Mouse (Mus musculus) layer of hippocampus, postnatal 36 days (tissue): ENCODE data around the gene Vmn1r223. TPM values are rescaled to one million over a fixed set of nuclear protein-coding genes. Genes with fewer than 3 reads are reported as not detected.

ENCODE experiments used
- total RNA-seq, 2 experiments: library from RNA; stranded (reverse); gene quantifications; 2 replicates each; pipeline ENCODE4 v1.2.3; 2021

Gene Vmn1r223
- total RNA-seq, 2 experiments from 2014 or later, result not detected

Other genes starting within 250 kb of the Vmn1r223 start
- gene Vmn1r213, start 239.5 kb upstream of the Vmn1r223 start, total RNA-seq, result not detected
- not detected for gene Vmn1r214, start 216.7 kb upstream of the Vmn1r223 start, total RNA-seq
- gene Vmn1r215, start 179.1 kb upstream of the Vmn1r223 start, total RNA-seq, result not detected
- not detected for gene Vmn1r217, start 128.9 kb upstream of the Vmn1r223 start, total RNA-seq
- not detected for gene Vmn1r218, start 114.0 kb upstream of the Vmn1r223 start, total RNA-seq
- gene Vmn1r219, start 87.8 kb upstream of the Vmn1r223 start, total RNA-seq, result not detected
- not detected for gene Vmn1r220, start 59.2 kb upstream of the Vmn1r223 start, total RNA-seq
- gene Vmn1r221, start 33.0 kb upstream of the Vmn1r223 start, total RNA-seq, result not detected
- not detected for gene Vmn1r222, start 11.2 kb upstream of the Vmn1r223 start, total RNA-seq
- gene Zfp322a, start 122.1 kb downstream of the Vmn1r223 start, total RNA-seq, result 10 to 100 TPM; 37.7 to 38.8 TPM
- gene Abt1, start 176.7 kb downstream of the Vmn1r223 start, total RNA-seq, result 1 to 10 TPM; 7.9 to 8.7 TPM
- gene Btn1a1, start 218.8 kb downstream of the Vmn1r223 start, total RNA-seq, result not detected
- under 1 TPM; 0.51 to 0.80 TPM for gene Btn2a2, start 241.7 kb downstream of the Vmn1r223 start, total RNA-seq